Mouse (Mus musculus): ENCODE data around the gene Amigo3. TPM values are rescaled to one million over a fixed set of nuclear protein-coding genes. Genes with fewer than 3 reads are reported as not detected.

Amigo3 gene
- polyA plus RNA-seq, 1 experiment: 3.4 TPM

DNA sequence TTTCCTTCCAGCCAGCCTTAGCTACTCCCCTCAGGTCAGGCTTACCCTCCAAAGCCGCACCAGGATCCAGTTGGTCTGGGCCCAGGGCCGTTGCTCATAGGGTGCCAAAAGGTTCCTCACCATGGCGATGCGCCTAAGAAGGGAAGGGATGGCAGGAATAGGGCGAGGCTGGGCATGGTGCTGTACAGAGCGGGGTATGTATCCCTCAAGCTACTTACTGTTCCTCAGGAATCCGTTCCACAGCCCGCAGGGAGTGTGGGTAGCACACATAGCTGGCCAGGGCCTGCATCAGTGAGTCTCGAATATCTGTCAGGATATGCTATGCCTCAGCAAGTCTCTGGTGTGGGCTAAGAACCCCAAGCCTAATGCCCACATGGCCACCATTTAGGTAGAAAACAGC is 5.3 kb downstream of the Amigo3 start:
- H3K27ac ChIP-seq (ENCODE audit: insufficient read depth, low read length): no peak overlapping the region
- H3K4me3 ChIP-seq (ENCODE audit: insufficient read depth, low read length): no peak overlapping the region
- TF ChIP-seq CTCF (IDR thresholded peaks at IDR 0.05; ENCODE audit: borderline replicate concordance, insufficient read depth, low read length): no peak
- TF ChIP-seq POLR2A (IDR thresholded peaks at IDR 0.05; ENCODE audit: low read depth, low read length): no peak
- no peaks in the 10 kb centered on the region for H3K4me1 ChIP-seq (ENCODE audit: control insufficient read depth, insufficient read depth, low read length)

DNA sequence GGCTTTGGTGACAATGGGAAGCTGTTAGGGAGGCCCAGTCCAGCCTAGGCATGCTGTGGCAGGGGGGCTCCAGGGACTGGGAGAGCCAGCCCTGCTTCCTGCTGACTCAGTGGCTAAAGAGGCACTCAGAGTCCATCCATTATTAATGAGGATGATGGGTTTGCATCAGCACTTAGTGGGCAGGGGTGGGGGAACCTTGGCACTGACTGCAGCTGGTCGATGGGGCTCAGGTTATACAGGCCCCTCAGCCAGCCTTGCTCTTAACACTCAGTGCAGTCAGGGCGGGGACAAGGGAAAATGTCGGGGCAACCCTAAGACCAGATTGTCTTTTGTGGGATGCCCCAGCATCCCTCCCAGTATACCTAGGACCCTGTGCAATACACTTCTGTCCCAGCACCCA is 9.2 kb downstream of the Amigo3 start:
- no peak overlapping the region for H3K4me3 ChIP-seq (ENCODE audit: insufficient read depth, low read length)
- no peak overlapping the region for H3K27ac ChIP-seq (ENCODE audit: insufficient read depth, low read length)
- no peaks in the 10 kb centered on the region for H3K4me1 ChIP-seq (ENCODE audit: control insufficient read depth, insufficient read depth, low read length)
- TF ChIP-seq CTCF (IDR thresholded peaks at IDR 0.05; ENCODE audit: borderline replicate concordance, insufficient read depth, low read length) (no peak), POLR2A (IDR thresholded peaks at IDR 0.05; ENCODE audit: low read depth, low read length) (no peak)

GRCm38 (mm10) chr9:108063361-108063760 is 10.4 kb downstream of the Amigo3 start:
- no peak overlapping the region for H3K4me3 ChIP-seq (ENCODE audit: insufficient read depth, low read length)
- TF ChIP-seq POLR2A (IDR thresholded peaks at IDR 0.05; ENCODE audit: low read depth, low read length): no peak
- no peak for TF ChIP-seq CTCF (IDR thresholded peaks at IDR 0.05; ENCODE audit: borderline replicate concordance, insufficient read depth, low read length)

DNA sequence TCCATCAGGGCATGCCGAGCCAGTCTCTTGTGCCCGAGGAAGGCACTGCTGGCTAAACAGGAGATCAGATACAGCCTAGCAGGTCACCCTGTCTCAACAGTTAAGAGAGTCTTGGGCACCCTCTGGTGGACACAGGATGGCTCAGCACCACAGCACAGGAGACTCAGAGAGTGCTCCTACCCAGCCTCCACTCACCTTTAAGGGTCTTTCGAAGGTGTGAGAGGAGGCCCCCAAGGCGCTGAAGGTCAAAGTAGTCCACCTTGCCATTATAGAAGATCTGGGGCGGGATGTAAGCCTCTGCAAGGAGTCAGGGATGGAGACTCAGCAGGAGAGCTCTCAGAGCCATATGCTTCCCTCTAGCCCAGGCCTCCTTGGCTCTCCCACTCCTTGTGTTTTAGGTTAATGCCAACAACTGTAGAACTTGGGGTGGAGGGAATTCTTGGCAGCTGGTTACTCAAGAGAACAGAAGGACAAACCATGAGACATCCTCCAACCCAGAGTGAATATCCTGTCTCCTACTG is 12.6 kb downstream of the Amigo3 start:
- no peak overlapping the region for H3K4me3 ChIP-seq (ENCODE audit: insufficient read depth, low read length)
- TF ChIP-seq POLR2A (IDR thresholded peaks at IDR 0.05; ENCODE audit: low read depth, low read length) (no peak), CTCF (IDR thresholded peaks at IDR 0.05; ENCODE audit: borderline replicate concordance, insufficient read depth, low read length) (peak; percentile 75; the same call in 1 of the 2 replicates)
- H3K27ac ChIP-seq (ENCODE audit: insufficient read depth, low read length): no peak overlapping the region
- no peaks in the 10 kb centered on the region for H3K4me1 ChIP-seq (ENCODE audit: control insufficient read depth, insufficient read depth, low read length)

More at GRCm38 (mm10) chr9:108063361-108063760, 10.4 kb downstream of the Amigo3 start:
- Histone ChIP-seq H3K27ac (ENCODE audit: insufficient read depth, low read length) (no peak overlapping the region), H3K4me1 (ENCODE audit: control insufficient read depth, insufficient read depth, low read length) (no peaks in the 10 kb centered on the region)

DNA sequence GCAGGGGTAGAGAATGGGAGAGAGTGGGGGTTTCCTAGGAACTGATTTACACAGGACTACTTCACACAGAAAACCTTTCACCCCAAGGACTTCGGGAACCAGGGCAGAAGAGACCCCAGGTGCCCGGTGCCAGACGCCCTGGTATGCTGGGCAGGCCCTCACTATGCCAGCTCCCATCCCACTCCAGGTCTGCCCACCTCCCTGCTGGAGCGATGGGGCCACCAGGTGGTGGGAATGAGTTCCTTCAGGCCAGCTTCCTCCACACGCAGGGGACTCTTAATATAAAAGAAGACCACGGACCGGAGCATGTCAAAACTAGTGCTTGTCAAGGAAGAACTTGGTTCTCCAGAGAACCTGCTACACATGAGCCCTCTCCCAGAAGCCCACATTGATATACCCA is 14.2 kb downstream of the Amigo3 start:
- no peak for TF ChIP-seq POLR2A (IDR thresholded peaks at IDR 0.05; ENCODE audit: low read depth, low read length)
- no peak for TF ChIP-seq CTCF (IDR thresholded peaks at IDR 0.05; ENCODE audit: borderline replicate concordance, insufficient read depth, low read length)
- Histone ChIP-seq H3K4me3 (ENCODE audit: insufficient read depth, low read length) (no peak overlapping the region), H3K27ac (ENCODE audit: insufficient read depth, low read length) (no peak overlapping the region), H3K4me1 (ENCODE audit: control insufficient read depth, insufficient read depth, low read length) (no peaks in the 10 kb centered on the region)

- H3K4me3 ChIP-seq (ENCODE audit: insufficient read depth, low read length): no peak overlapping the region
- H3K4me1 ChIP-seq (ENCODE audit: control insufficient read depth, insufficient read depth, low read length): no peaks in the 10 kb centered on the region
- H3K27ac ChIP-seq (ENCODE audit: insufficient read depth, low read length): no peak overlapping the region
- TF ChIP-seq POLR2A (IDR thresholded peaks at IDR 0.05; ENCODE audit: low read depth, low read length) (no peak), CTCF (IDR thresholded peaks at IDR 0.05; ENCODE audit: borderline replicate concordance, insufficient read depth, low read length) (peak; percentile 44; the same call in 1 of the 2 replicates)
These were observed 14.9 kb downstream of the Amigo3 start for GRCm38 (mm10) chr9:108067900-108068299.

- H3K4me3 ChIP-seq (ENCODE audit: insufficient read depth, low read length): no peak overlapping the region
- no peaks in the 10 kb centered on the region for H3K4me1 ChIP-seq (ENCODE audit: control insufficient read depth, insufficient read depth, low read length)
- H3K27ac ChIP-seq (ENCODE audit: insufficient read depth, low read length): no peak overlapping the region
- TF ChIP-seq CTCF (IDR thresholded peaks at IDR 0.05; ENCODE audit: borderline replicate concordance, insufficient read depth, low read length): no peak
- no peak for TF ChIP-seq POLR2A (IDR thresholded peaks at IDR 0.05; ENCODE audit: low read depth, low read length)
These were observed 16.0 kb downstream of the Amigo3 start for GRCm38 (mm10) chr9:108069007-108069406.

- Histone ChIP-seq H3K4me3 (ENCODE audit: insufficient read depth, low read length) (no peak overlapping the region), H3K4me1 (ENCODE audit: control insufficient read depth, insufficient read depth, low read length) (no peaks in the 10 kb centered on the region), H3K27ac (ENCODE audit: insufficient read depth, low read length) (no peak overlapping the region)
- no peak for TF ChIP-seq POLR2A (IDR thresholded peaks at IDR 0.05; ENCODE audit: low read depth, low read length)
These were observed 16.6 kb downstream of the Amigo3 start for GRCm38 (mm10) chr9:108069529-108069928.

GRCm38 (mm10) chr9:108071801-108072200 is 18.8 kb downstream of the Amigo3 start:
- no peak for TF ChIP-seq CTCF (IDR thresholded peaks at IDR 0.05; ENCODE audit: borderline replicate concordance, insufficient read depth, low read length)
- Histone ChIP-seq H3K27ac (ENCODE audit: insufficient read depth, low read length) (no peak overlapping the region), H3K4me1 (ENCODE audit: control insufficient read depth, insufficient read depth, low read length) (no peaks in the 10 kb centered on the region), H3K4me3 (ENCODE audit: insufficient read depth, low read length) (no peak overlapping the region)

- H3K4me3 ChIP-seq (ENCODE audit: insufficient read depth, low read length): no peak overlapping the region
- H3K27ac ChIP-seq (ENCODE audit: insufficient read depth, low read length): no peak overlapping the region
- H3K4me1 ChIP-seq (ENCODE audit: control insufficient read depth, insufficient read depth, low read length): no peaks in the 10 kb centered on the region
- TF ChIP-seq CTCF (IDR thresholded peaks at IDR 0.05; ENCODE audit: borderline replicate concordance, insufficient read depth, low read length): no peak
- TF ChIP-seq POLR2A (IDR thresholded peaks at IDR 0.05; ENCODE audit: low read depth, low read length): no peak
These were observed 19.5 kb downstream of the Amigo3 start for GRCm38 (mm10) chr9:108072481-108072924.

Measured in embryonic fibroblast, embryonic 13.5 days (primary cell).